Mouse (Mus musculus) hindbrain, embryonic 10.5 days (tissue): ENCODE measurements at regions not wholly inside any gene's neighbourhood (a gene's known extent, or its start where the extent isn't known, plus 50 kb on each side); places are given as distances from the start of the nearest gene placed in this dataset.

Source experiments
- DNase-seq: peaks from one replicate; pipeline ENCODE4 v3.0.0-alpha.2; 2017; ENCODE audit warnings: low spot score
- H3K27ac ChIP-seq: fragments of 300-500 bp; sonication (generic); 2 replicates; pipeline ENCODE4 v1.5.1; 2016; ENCODE audit warnings: mild to moderate bottlenecking, moderate library complexity
- H3K27me3 ChIP-seq: fragments of 300-500 bp; sonication (generic); 2 replicates; pipeline ENCODE4 v1.6.1; 2016; ENCODE audit warnings: mild to moderate bottlenecking; ENCODE audit not compliant: poor library complexity, insufficient read depth, severe bottlenecking
- H3K36me3 ChIP-seq: fragments of 300-500 bp; sonication (generic); 2 replicates; pipeline ENCODE4 v1.6.1; 2016; ENCODE audit warnings: mild to moderate bottlenecking, moderate library complexity
- H3K4me1 ChIP-seq: fragments of 300-500 bp; sonication (generic); replicated peaks from 2 replicates; pipeline ENCODE4 v1.6.1; 2016; ENCODE audit warnings: mild to moderate bottlenecking
- H3K4me3 ChIP-seq: fragments of 300-500 bp; sonication (generic); 2 replicates; pipeline ENCODE4 v1.5.1; 2016; ENCODE audit warnings: mild to moderate bottlenecking, moderate library complexity
- H3K9me3 ChIP-seq: fragments of 300-500 bp; sonication (generic); 2 replicates; pipeline ENCODE4 v1.6.1; 2016; ENCODE audit warnings: mild to moderate bottlenecking, moderate library complexity
- WGBS: fragments of 180-500 bp; shearing (Covaris S2); methylation state at CpG from one replicate; pipeline ENCODE4 v1.1.7; 2016; 5-methylcytosine and 5-hydroxymethylcytosine counted together

- no peak for DNase-seq
- Histone ChIP-seq H3K4me1 (no peaks in the 10 kb centered on the region), H3K27me3 (no peaks in the 10 kb centered on the region), H3K4me3 (no peak overlapping the region), H3K36me3 (no peaks in the 10 kb centered on the region), H3K9me3 (no peaks in the 10 kb centered on the region), H3K27ac (no peak overlapping the region)
- 84% methylated on average over 2 of the region's 2 CpGs for WGBS
These were observed 987.0 kb downstream of the Cdh9 start for GRCm38 (mm10) chr15:17715584-17715983.

GRCm38 (mm10) chr15:17730651-17731050, 1002.1 kb downstream of the Cdh9 start:
- no peak overlapping the region for H3K4me3 ChIP-seq

GRCm38 (mm10) chr15:17770225-17770677, 1041.7 kb downstream of the Cdh9 start:
- no peaks in the 10 kb centered on the region for H3K9me3 ChIP-seq
- no peak overlapping the region for H3K4me3 ChIP-seq
- no peaks in the 10 kb centered on the region for H3K4me1 ChIP-seq
- no peaks in the 10 kb centered on the region for H3K36me3 ChIP-seq
- H3K27ac ChIP-seq, result no peak overlapping the region
- no peak for DNase-seq
- no peaks in the 10 kb centered on the region for H3K27me3 ChIP-seq
- 80% methylated on average over 10 of the region's 10 CpGs for WGBS

More at GRCm38 (mm10) chr15:17730651-17731050, 1002.1 kb downstream of the Cdh9 start:
- H3K36me3 ChIP-seq, result no peaks in the 10 kb centered on the region
- H3K9me3 ChIP-seq, result no peaks in the 10 kb centered on the region
- no peak overlapping the region for H3K27ac ChIP-seq
- no peaks in the 10 kb centered on the region for H3K27me3 ChIP-seq
- WGBS, result 65% methylated on average over 1 of the region's 1 CpGs
- no peak for DNase-seq
- H3K4me1 ChIP-seq, result no peaks in the 10 kb centered on the region

GRCm38 (mm10) chr15:17779788-17780187, 1039.0 kb upstream of the Cdh10 start:
- H3K27ac ChIP-seq, result no peak overlapping the region
- no peak overlapping the region for H3K4me3 ChIP-seq
- H3K4me1 ChIP-seq, result no peaks in the 10 kb centered on the region
- 88% methylated on average over 2 of the region's 2 CpGs for WGBS
- no peaks in the 10 kb centered on the region for H3K9me3 ChIP-seq
- no peaks in the 10 kb centered on the region for H3K27me3 ChIP-seq
- no peak for DNase-seq
- no peaks in the 10 kb centered on the region for H3K36me3 ChIP-seq

GRCm38 (mm10) chr15:17783368-17783767, 1035.4 kb upstream of the Cdh10 start:
- Histone ChIP-seq H3K4me3 (no peak overlapping the region), H3K9me3 (no peaks in the 10 kb centered on the region), H3K36me3 (no peaks in the 10 kb centered on the region), H3K27ac (no peak overlapping the region), H3K27me3 (no peaks in the 10 kb centered on the region), H3K4me1 (no peaks in the 10 kb centered on the region)
- no peak for DNase-seq

- 85% methylated on average over 3 of the region's 3 CpGs for WGBS
- no peaks in the 10 kb centered on the region for H3K4me1 ChIP-seq
These were observed 1021.2 kb upstream of the Cdh10 start for GRCm38 (mm10) chr15:17797516-17797915.

GRCm38 (mm10) chr15:17801424-17801823, 1017.3 kb upstream of the Cdh10 start:
- H3K36me3 ChIP-seq, result no peaks in the 10 kb centered on the region
- no peaks in the 10 kb centered on the region for H3K4me1 ChIP-seq
- 88% methylated on average over 3 of the region's 3 CpGs for WGBS
- no peaks in the 10 kb centered on the region for H3K27me3 ChIP-seq
- no peak overlapping the region for H3K4me3 ChIP-seq
- no peak overlapping the region for H3K27ac ChIP-seq
- no peak for DNase-seq
- no peaks in the 10 kb centered on the region for H3K9me3 ChIP-seq

More at GRCm38 (mm10) chr15:17797516-17797915, 1021.2 kb upstream of the Cdh10 start:
- H3K27me3 ChIP-seq, result no peaks in the 10 kb centered on the region
- H3K27ac ChIP-seq, result no peak overlapping the region
- H3K9me3 ChIP-seq, result no peaks in the 10 kb centered on the region
- no peak overlapping the region for H3K4me3 ChIP-seq
- no peaks in the 10 kb centered on the region for H3K36me3 ChIP-seq
- DNase-seq, result no peak

- WGBS, result 92% methylated on average over 1 of the region's 1 CpGs
- Histone ChIP-seq H3K27ac (no peak overlapping the region), H3K9me3 (no peaks in the 10 kb centered on the region), H3K4me1 (no peaks in the 10 kb centered on the region), H3K27me3 (no peaks in the 10 kb centered on the region), H3K36me3 (no peaks in the 10 kb centered on the region), H3K4me3 (no peak overlapping the region)
- DNase-seq, result no peak
These were observed 1015.6 kb upstream of the Cdh10 start for GRCm38 (mm10) chr15:17803107-17803506.

GRCm38 (mm10) chr15:17830376-17830775, 988.4 kb upstream of the Cdh10 start:
- H3K27me3 ChIP-seq, result no peaks in the 10 kb centered on the region
- no peak overlapping the region for H3K27ac ChIP-seq
- no peaks in the 10 kb centered on the region for H3K36me3 ChIP-seq
- WGBS, result 88% methylated on average over 5 of the region's 5 CpGs
- no peak overlapping the region for H3K4me3 ChIP-seq
- DNase-seq, result no peak
- H3K9me3 ChIP-seq, result peaks cover 4% of the 10 kb centered on the region; the same call in 1 of the 2 replicates
- no peaks in the 10 kb centered on the region for H3K4me1 ChIP-seq

GRCm38 (mm10) chr15:17831987-17832386, 986.8 kb upstream of the Cdh10 start:
- Histone ChIP-seq H3K4me3 (no peak overlapping the region), H3K36me3 (no peaks in the 10 kb centered on the region), H3K27ac (no peak overlapping the region), H3K4me1 (no peaks in the 10 kb centered on the region), H3K27me3 (no peaks in the 10 kb centered on the region), H3K9me3 (no peaks in the 10 kb centered on the region; the same call in 1 of the 2 replicates)
- 91% methylated on average over 2 of the region's 2 CpGs for WGBS
- DNase-seq, result no peak

GRCm38 (mm10) chr15:17880168-17880567, 938.6 kb upstream of the Cdh10 start:
- DNase-seq, result no peak
- no peaks in the 10 kb centered on the region for H3K9me3 ChIP-seq
- WGBS, result 92% methylated on average over 2 of the region's 2 CpGs
- H3K4me1 ChIP-seq, result no peaks in the 10 kb centered on the region
- no peaks in the 10 kb centered on the region for H3K36me3 ChIP-seq
- no peak overlapping the region for H3K27ac ChIP-seq
- H3K27me3 ChIP-seq, result no peaks in the 10 kb centered on the region
- no peak overlapping the region for H3K4me3 ChIP-seq

GRCm38 (mm10) chr15:17889309-17889708, 929.4 kb upstream of the Cdh10 start:
- no peak for DNase-seq
- no peaks in the 10 kb centered on the region for H3K36me3 ChIP-seq

GRCm38 (mm10) chr15:17900026-17900425, 918.7 kb upstream of the Cdh10 start:
- no peak for DNase-seq
- 96% methylated on average over 1 of the region's 1 CpGs for WGBS
- H3K4me3 ChIP-seq, result no peak overlapping the region

More at GRCm38 (mm10) chr15:17889309-17889708, 929.4 kb upstream of the Cdh10 start:
- no peak overlapping the region for H3K27ac ChIP-seq
- no peaks in the 10 kb centered on the region for H3K27me3 ChIP-seq
- H3K4me1 ChIP-seq, result no peaks in the 10 kb centered on the region
- no peaks in the 10 kb centered on the region for H3K9me3 ChIP-seq
- H3K4me3 ChIP-seq, result no peak overlapping the region
- 92% methylated on average over 1 of the region's 1 CpGs for WGBS

GRCm38 (mm10) chr15:17912241-17912640, 906.5 kb upstream of the Cdh10 start:
- Histone ChIP-seq H3K36me3 (no peaks in the 10 kb centered on the region), H3K4me1 (no peaks in the 10 kb centered on the region), H3K27me3 (no peaks in the 10 kb centered on the region), H3K4me3 (no peak overlapping the region), H3K27ac (no peak overlapping the region), H3K9me3 (no peaks in the 10 kb centered on the region)
- DNase-seq, result no peak
- 85% methylated on average over 2 of the region's 2 CpGs for WGBS

More at GRCm38 (mm10) chr15:17900026-17900425, 918.7 kb upstream of the Cdh10 start:
- H3K36me3 ChIP-seq, result no peaks in the 10 kb centered on the region
- H3K27me3 ChIP-seq, result no peaks in the 10 kb centered on the region
- no peak overlapping the region for H3K27ac ChIP-seq
- H3K4me1 ChIP-seq, result no peaks in the 10 kb centered on the region
- H3K9me3 ChIP-seq, result no peaks in the 10 kb centered on the region
